Mouse (Mus musculus) layer of hippocampus, adult 2 months (tissue): Measurements from ENCODE around the gene Fryl. TPM values are rescaled to one million over a fixed set of nuclear protein-coding genes. Genes with fewer than 3 reads are reported as not detected.

ENCODE experiments used
- DNase-seq, 2 experiments: peaks; one replicate each; pipeline ENCODE4 v3.0.0; 2022; ENCODE audit warnings: low spot score in 2 of 2
- H3K27ac ChIP-seq: fragments of 200-600 bp; 2 replicates; pipeline ENCODE4 v1.8.1; 2022
- H3K4me3 ChIP-seq: fragments of 200-600 bp; 2 replicates; pipeline ENCODE4 v1.8.1; 2022; ENCODE audit warnings: mild to moderate bottlenecking
- CTCF ChIP-seq: fragments of 200-600 bp; conservative IDR thresholded peaks from 2 replicates; pipeline ENCODE4 v1.8.1; 2022; ENCODE audit warnings: antibody characterized with exemption, mild to moderate bottlenecking, moderate library complexity
- long read RNA-seq, 2 experiments: library from polyadenylated mRNA; stranded (forward); transcript quantifications; one replicate each; pipeline ENCODE4 v2.0.0; 2021; ENCODE audit warnings: borderline mapping rate in 2 of 2
- total RNA-seq, 2 experiments: library from RNA; stranded (reverse); gene quantifications; 2 replicates each; pipeline ENCODE4 v1.2.3; 2021

Fryl gene
- total RNA-seq, result 10 to 100 TPM; 66.0 to 81.4 TPM
- long read RNA-seq, experiment 1, partial matches to known transcripts, result 5 of 11 reads
- long read RNA-seq, experiment 1, other reads (novel, unspliced or antisense), result 6 of 11 reads
- long read RNA-seq, experiment 2, partial matches to known transcripts, result 6 of 14 reads
- long read RNA-seq, experiment 2, other reads (novel, unspliced or antisense), result 8 of 14 reads

DNA sequence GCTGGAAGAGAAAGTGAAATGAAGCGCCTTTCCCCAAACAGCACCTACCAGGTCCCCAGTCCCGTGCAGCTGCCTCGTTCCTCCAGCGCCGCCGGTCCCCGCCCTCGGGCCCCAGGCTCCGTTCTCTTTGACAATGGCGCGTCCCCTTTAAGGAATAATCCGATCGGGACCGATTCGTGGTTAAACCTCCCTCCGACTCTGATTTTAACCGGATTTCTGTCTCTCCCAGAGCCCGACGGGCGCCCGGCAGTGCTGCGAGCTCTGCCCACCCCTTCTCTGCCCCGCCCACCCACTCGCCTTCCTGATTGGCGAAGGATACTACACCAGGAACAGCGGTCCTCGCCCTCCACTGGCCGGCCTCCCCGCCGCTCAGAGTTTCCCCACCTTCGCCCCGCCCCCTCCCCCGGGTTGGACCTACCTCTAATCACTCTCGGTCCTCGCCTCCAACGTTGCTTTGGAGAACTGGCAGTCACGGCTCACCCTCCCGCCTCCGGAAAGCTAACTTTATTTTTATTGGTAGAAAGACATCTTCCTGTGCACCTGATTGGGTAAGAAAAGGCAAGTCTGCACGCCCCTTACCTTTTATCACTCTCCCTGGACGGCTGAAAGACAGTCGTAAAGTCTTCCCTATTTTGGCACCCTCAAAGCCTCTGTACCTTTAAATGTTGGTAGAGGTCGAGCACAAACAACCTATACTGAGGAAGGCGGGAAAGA is at the start of gene Fryl:
TSS of gene Fryl (minus strand) at position 268 of the 714 bp plus-strand sequence.
- Histone ChIP-seq H3K27ac (peak within 1 kb of the TSS; percentile 93), H3K4me3 (peak within 1 kb of the TSS; percentile 95)
- peak; percentile 90 to 97 for DNase-seq
- no peak for TF ChIP-seq CTCF

DNA sequence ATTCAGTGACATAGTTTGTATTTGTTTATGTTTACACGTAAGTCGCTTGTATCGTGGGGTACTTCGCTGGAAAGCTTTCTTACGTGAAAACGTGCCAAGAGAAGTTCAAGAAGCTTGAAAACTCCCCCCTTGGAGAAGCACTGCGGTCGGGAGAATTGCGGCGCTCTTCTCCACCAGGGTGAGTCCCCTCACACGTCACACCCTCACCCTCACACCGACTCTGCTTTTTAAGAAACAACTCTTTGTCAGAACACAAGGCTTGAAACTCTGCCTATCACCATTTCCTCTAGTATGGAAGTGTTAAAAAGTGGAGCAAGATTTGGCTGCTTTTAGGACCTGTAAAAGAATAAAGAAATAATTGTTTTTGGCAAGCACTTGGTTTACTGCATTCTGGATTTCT is 48.1 kb upstream of the Fryl start:
- no peak overlapping the region for H3K4me3 ChIP-seq
- no peak for DNase-seq
- no peak for TF ChIP-seq CTCF

DNA sequence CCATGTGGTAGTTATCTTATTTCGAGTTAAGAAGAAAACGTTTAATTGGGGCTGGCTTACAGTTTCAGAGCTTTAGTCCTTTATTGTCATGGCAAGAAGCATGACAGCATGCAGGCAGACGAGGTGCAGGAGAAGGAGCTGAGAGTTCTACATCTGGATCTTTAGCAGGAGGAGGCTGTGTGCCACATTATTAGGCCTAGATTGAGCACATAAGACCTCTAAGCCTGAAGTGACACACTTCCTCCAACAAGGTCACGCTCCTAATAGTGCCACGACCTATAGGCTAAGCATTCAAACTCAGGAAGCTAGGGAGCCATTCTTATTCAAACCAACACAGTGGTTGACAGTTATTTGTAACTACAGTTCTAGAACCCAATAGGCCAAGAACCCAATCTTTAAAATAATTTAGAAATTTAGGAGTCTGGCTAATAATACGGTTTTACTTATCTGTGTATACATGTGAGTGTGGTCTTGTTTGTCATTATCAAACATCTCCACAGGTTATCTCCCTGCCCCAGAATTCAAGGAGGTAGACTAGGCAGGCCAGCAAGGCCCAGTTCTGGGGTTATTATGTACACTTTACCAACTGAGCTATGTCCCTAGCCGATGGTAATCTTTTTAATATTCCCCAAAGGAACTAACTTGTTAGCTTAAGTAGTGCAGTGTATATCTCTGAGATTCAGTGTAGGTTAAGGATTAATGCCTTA is 45.3 kb upstream of the Fryl start:
- no peak for TF ChIP-seq CTCF
- no peak for DNase-seq

More for the DNA sequence above, 48.1 kb upstream of the Fryl start:
- no peak overlapping the region for H3K27ac ChIP-seq

DNA sequence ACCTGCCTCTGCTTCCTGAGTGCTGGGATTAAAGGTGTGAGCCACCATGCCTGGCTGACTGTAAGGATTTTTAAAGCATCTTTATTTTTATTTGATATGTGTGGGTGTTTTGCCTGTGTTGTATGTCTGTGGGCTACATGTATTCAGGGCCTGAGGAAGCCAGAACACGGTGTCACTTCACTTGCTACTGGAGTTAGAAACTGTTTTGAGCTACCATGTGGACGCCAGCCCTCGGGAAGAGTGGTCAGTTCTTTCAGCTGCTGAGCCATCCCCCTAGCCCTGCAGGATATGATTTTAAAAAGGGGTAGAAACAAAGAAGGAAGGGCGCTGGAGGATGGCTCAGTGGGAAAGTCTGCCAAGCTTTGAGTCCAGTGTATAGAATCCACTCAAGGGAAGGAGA is 39.5 kb upstream of the Fryl start:
- DNase-seq, result no peak
- H3K27ac ChIP-seq, result no peak overlapping the region
- TF ChIP-seq CTCF, result no peak
- no peak overlapping the region for H3K4me3 ChIP-seq

More for the DNA sequence above, 45.3 kb upstream of the Fryl start:
- no peak overlapping the region for H3K27ac ChIP-seq
- no peak overlapping the region for H3K4me3 ChIP-seq

DNA sequence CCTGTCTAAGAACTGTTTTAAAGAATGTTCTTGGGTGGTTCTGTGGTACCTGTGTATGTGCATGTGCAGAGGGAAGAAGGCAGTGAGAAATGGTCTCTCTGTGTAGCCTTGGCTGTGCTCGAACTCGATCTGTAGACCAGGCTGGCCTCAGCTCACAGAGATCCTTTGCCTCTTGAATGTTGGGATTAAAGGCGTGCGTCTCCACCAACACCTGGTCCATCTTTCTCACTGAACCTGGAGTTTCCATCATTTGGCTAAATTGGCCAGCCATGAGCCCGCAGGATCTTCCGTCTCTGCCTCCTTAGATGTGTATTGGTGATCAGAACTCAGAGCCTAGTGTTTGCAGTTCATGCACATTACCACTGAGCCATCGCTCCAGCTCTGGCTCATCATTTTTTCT is 38.6 kb upstream of the Fryl start:
- H3K27ac ChIP-seq, result no peak overlapping the region
- DNase-seq, result no peak
- TF ChIP-seq CTCF, result no peak; the same call in 1 of the 2 replicates
- H3K4me3 ChIP-seq, result no peak overlapping the region

DNA sequence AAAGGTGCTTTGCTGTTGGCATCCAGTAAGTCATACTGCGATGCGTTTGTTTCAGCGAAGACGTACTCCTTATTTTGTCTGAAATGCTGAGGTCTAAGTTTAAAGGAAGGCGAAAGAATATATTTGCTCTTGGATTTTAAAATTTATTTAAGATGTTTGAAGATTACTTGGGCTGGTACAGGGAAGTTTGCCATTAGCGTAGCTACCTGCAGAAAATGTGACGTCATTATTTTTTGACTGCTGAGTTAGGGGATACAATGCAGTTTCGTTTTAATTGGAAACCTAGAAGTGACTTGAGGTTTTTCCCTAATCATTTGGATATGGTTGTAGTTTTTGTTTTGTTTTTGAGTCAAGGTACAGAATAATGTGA is 37.0 kb upstream of the Fryl start:
- TF ChIP-seq CTCF, result no peak
- H3K27ac ChIP-seq, result peak overlapping the region; percentile 96
- peak overlapping the region; percentile 94 for H3K4me3 ChIP-seq
- DNase-seq, result no peak

DNA sequence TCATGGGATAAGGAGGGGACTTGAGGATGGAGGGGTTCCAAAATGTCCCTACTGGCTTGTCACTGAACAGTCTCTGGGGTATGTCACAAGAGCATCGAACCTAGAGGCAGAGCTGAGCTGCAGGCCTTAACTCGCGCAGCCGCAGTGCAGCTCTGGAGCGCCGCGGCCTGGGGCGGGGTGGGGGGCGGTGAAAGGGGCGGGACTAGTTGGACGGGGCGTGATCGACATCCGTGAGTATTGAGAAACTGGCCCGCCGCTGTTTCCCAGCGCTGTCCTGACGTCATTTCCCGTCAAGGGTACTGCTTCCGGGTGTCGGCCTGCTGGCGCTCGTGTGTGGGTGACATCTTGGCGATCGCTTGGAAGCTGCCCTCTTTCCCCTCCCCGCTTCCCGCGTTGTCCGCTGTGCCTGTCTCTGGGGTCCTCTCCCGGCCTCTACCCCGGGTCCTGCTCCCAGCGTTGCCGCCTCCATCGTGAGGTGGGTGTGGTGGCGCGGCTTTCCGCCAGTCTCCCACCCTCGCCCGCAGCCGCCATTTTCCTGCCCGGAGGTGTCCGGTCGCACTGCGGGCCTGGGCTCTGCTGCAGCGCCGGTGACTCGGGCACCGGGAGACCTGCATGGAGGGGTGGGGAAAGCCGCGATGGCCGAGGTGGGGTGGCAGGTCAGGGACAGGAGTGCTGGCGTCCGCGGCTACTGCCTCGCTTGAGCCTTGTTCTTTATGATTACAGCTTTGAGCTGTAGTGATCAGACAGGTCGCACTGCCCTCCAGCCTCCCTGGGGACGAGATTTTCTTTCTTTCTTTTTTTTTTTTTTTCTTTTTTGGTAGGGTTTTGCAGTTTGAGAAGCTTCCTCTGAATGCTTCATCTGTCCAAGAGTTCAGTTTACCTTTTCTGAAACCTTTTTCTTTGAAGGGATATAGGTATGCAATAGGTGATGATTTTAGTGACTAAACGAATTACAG is 36.4 kb upstream of the Fryl start, which contains the start of gene Ociad1:
TSS of gene Ociad1 (plus strand) at position 283 of the 956 bp plus-strand sequence.
- Histone ChIP-seq H3K27ac (peak within 1 kb of the TSS; percentile 96), H3K4me3 (peak within 1 kb of the TSS; percentile 94)
- peak; percentile 50 for TF ChIP-seq CTCF
- DNase-seq, result peak; percentile 95

DNA sequence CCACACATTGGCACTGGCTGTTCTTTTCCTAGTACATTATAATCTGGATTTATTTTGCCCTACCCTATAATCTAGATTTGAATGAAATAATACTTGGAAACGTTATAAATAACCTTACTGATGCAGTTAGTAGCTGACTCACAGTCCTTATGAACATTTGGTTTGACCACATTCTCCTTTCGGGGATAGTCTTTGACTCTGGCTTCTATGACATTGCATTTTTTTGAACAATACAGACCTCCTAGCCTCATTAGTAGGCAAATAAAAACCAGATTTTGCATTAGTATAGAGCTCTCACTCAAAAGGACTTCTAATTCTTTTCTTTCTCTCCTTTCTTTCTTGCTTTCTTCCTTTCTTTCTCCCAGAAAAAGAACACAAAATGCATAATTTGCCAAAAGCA is 33.5 kb upstream of the Fryl start:
- no peak overlapping the region for H3K4me3 ChIP-seq
- no peak for DNase-seq
- no peak for TF ChIP-seq CTCF

DNA sequence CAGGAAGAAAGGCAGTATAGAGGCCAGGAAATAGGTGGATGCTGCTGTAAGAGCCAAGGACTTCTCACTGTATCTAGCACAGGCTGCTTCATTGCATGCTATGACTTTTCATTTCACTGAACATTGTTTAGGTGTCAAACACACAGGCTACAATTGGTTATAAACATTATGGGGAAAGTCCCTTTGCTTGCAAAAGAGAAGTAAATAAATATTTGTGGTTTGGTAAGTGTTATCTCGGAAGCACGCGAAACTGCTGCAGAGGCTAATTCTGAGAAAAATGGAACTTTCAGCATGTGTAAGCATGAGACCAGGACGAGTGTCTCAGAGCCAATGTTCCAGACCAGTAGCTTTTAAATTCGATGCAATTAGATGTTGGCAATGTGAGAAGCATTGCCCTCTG is 30.2 kb upstream of the Fryl start:
- no peak for TF ChIP-seq CTCF
- no peak for DNase-seq
- Histone ChIP-seq H3K27ac (no peak overlapping the region), H3K4me3 (no peak overlapping the region)

More for the DNA sequence above, 33.5 kb upstream of the Fryl start:
- H3K27ac ChIP-seq, result no peak overlapping the region

DNA sequence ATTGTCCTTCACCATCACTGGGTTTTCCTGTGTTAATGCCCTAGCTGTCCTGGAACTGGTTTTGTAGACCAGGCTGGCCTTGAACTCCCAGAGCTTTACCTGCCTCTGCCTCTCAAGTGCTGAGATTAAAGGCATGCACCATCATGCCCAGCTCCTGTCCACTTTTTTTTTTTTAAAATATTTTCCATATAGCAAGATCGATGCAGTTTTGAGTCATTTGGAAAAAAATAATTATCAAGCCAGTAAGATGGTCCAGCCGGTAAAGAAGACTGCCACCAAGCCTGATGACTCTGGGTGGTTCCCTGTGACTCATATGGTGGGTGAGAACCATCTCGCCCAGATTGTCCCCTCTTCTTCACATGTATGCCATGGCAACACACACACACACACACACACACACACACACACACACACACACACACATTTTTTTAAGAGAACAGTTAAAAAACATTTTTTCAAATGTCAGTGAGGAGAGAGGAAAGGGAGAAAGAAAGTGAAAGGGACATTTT is 29.1 kb upstream of the Fryl start:
- Histone ChIP-seq H3K27ac (no peak overlapping the region), H3K4me3 (no peak overlapping the region)
- no peak for TF ChIP-seq CTCF
- no peak for DNase-seq

DNA sequence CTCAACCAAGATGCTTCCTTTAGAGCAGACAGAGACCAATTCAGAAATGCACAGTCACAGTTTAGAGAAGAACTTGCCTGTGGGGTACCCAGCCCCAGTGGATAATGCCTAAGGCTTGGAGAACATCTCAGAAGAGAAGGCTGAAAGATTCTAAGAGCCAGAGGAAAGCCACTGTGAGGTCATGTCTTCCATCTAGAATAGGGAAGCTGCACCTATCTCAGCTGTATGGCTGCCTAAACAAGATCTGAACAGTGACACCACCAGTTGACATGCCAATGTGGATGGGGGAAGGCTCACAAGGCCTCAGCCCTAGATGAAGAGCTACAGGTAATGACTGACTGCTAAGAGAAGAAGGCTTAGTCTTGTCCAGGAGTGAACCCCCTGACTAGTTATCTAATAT is 27.6 kb upstream of the Fryl start:
- no peak overlapping the region for H3K4me3 ChIP-seq
- no peak overlapping the region for H3K27ac ChIP-seq
- no peak for TF ChIP-seq CTCF
- no peak for DNase-seq

DNA sequence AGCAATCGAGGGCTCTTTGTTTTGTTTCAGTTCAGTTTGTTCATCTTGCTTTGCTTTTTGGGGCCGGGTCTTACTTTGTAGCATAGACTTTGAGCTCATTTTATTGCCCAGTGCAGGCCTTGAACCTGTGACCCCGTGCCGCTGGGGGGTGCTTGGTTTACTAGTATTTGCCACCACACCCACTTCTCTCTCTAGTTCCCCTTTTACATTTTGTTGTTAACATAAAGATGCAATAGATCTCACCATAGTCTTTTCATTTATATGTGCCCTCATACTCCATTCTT is 24.1 kb upstream of the Fryl start:
- no peak for DNase-seq
- no peak overlapping the region for H3K27ac ChIP-seq
- no peak for TF ChIP-seq CTCF
- H3K4me3 ChIP-seq, result no peak overlapping the region
